Mouse (Mus musculus) liver, embryonic 14.5 days (tissue): ENCODE measurements around the gene Bub1b.

Source experiments
- CTCF ChIP-seq: IDR thresholded peaks from 2 replicates; pipeline ENCODE4 v1.5.1; 2016; ENCODE audit warnings: antibody characterized with exemption, low read depth, control low read depth
- EP300 ChIP-seq: IDR thresholded peaks from 2 replicates; pipeline ENCODE4 v1.6.1; 2016; ENCODE audit warnings: antibody characterized with exemption, low read depth

GRCm38 (mm10) chr2:118562015-118562414 lies 36.0 kb upstream of the Bub1b start:
- TF ChIP-seq CTCF = no peak
- no peak for TF ChIP-seq EP300
